Mouse (Mus musculus): Measurements from ENCODE around the gene Cldn4. TPM values are rescaled to one million over a fixed set of nuclear protein-coding genes. Genes with fewer than 3 reads are reported as not detected.

Gene Cldn4
- polyA plus RNA-seq, 1 experiment, result 259 TPM

- Histone ChIP-seq H3K9ac (ENCODE audit: low read depth, poor library complexity, severe bottlenecking) (no peak overlapping the region), H3K36me3 (ENCODE audit: control insufficient read depth, insufficient read depth, low read length, poor library complexity, severe bottlenecking) (no peaks in the 10 kb centered on the region), H3K4me3 (ENCODE audit: low read depth, low read length) (no peak overlapping the region), H3K27me3 (ENCODE audit: control insufficient read depth, insufficient read depth, low read length, poor library complexity, severe bottlenecking) (no peaks in the 10 kb centered on the region), H3K9me3 (replicated peaks; ENCODE audit: control insufficient read depth, insufficient read depth, low read length, poor library complexity, severe bottlenecking) (no peaks in the 10 kb centered on the region), H3K4me1 (ENCODE audit: control insufficient read depth, insufficient read depth, low read length) (peaks cover 4% of the 10 kb centered on the region), H3K27ac (ENCODE audit: insufficient read depth, low read length) (peak overlapping the region; percentile 85)
- peak; percentile 97 for TF ChIP-seq EP300 (IDR thresholded peaks at IDR 0.05; ENCODE audit: insufficient read depth, low read depth, low read length)
- no peak for TF ChIP-seq POLR2A (IDR thresholded peaks at IDR 0.05; ENCODE audit: insufficient read depth, low read length)
These were observed 818 bp upstream of the Cldn4 start for GRCm38 (mm10) chr5:134947420-134948084.

GRCm38 (mm10) chr5:134946063-134946856 lies 474 bp downstream of the Cldn4 start:
- peak overlapping the region; percentile 85 for H3K27ac ChIP-seq (ENCODE audit: insufficient read depth, low read length)
- no peaks in the 10 kb centered on the region for H3K27me3 ChIP-seq (ENCODE audit: control insufficient read depth, insufficient read depth, low read length, poor library complexity, severe bottlenecking)
- H3K9ac ChIP-seq (ENCODE audit: low read depth, poor library complexity, severe bottlenecking), result peak overlapping the region; percentile 85
- TF ChIP-seq CTCF (IDR thresholded peaks at IDR 0.05; ENCODE audit: low read depth, low read length) (no peak), EP300 (IDR thresholded peaks at IDR 0.05; ENCODE audit: insufficient read depth, low read depth, low read length) (no peak), POLR2A (IDR thresholded peaks at IDR 0.05; ENCODE audit: insufficient read depth, low read length) (no peak)
- peaks cover under 1% of the 10 kb centered on the region; the same call in 1 of the 2 replicates for H3K36me3 ChIP-seq (ENCODE audit: control insufficient read depth, insufficient read depth, low read length, poor library complexity, severe bottlenecking)
- peaks cover 4% of the 10 kb centered on the region for H3K4me1 ChIP-seq (ENCODE audit: control insufficient read depth, insufficient read depth, low read length)
- peak overlapping the region; percentile 96 for H3K4me3 ChIP-seq (ENCODE audit: low read depth, low read length)
- H3K9me3 ChIP-seq (replicated peaks; ENCODE audit: control insufficient read depth, insufficient read depth, low read length, poor library complexity, severe bottlenecking), result no peaks in the 10 kb centered on the region

GRCm38 (mm10) chr5:134945266-134945959 lies 1.3 kb downstream of the Cldn4 start:
- Histone ChIP-seq H3K9ac (ENCODE audit: low read depth, poor library complexity, severe bottlenecking) (peak overlapping the region; percentile 85), H3K4me3 (ENCODE audit: low read depth, low read length) (peak overlapping the region; percentile 96), H3K27ac (ENCODE audit: insufficient read depth, low read length) (peak overlapping the region; percentile 85), H3K27me3 (ENCODE audit: control insufficient read depth, insufficient read depth, low read length, poor library complexity, severe bottlenecking) (no peaks in the 10 kb centered on the region), H3K36me3 (ENCODE audit: control insufficient read depth, insufficient read depth, low read length, poor library complexity, severe bottlenecking) (peaks cover 9% of the 10 kb centered on the region), H3K4me1 (ENCODE audit: control insufficient read depth, insufficient read depth, low read length) (peaks cover 7% of the 10 kb centered on the region), H3K9me3 (replicated peaks; ENCODE audit: control insufficient read depth, insufficient read depth, low read length, poor library complexity, severe bottlenecking) (no peaks in the 10 kb centered on the region; the same call in 1 of the 2 replicates)
- TF ChIP-seq POLR2A (IDR thresholded peaks at IDR 0.05; ENCODE audit: insufficient read depth, low read length), result peak; percentile 74
- TF ChIP-seq CTCF (IDR thresholded peaks at IDR 0.05; ENCODE audit: low read depth, low read length), result no peak
- TF ChIP-seq EP300 (IDR thresholded peaks at IDR 0.05; ENCODE audit: insufficient read depth, low read depth, low read length), result peak; percentile 97

- peak overlapping the region; percentile 85 for H3K9ac ChIP-seq (ENCODE audit: low read depth, poor library complexity, severe bottlenecking)
- H3K36me3 ChIP-seq (ENCODE audit: control insufficient read depth, insufficient read depth, low read length, poor library complexity, severe bottlenecking), result peaks cover 11% of the 10 kb centered on the region
- no peak for TF ChIP-seq POLR2A (IDR thresholded peaks at IDR 0.05; ENCODE audit: insufficient read depth, low read length)
- TF ChIP-seq EP300 (IDR thresholded peaks at IDR 0.05; ENCODE audit: insufficient read depth, low read depth, low read length), result peak; percentile 71; the same call in 1 of the 2 replicates
- H3K27me3 ChIP-seq (ENCODE audit: control insufficient read depth, insufficient read depth, low read length, poor library complexity, severe bottlenecking), result no peaks in the 10 kb centered on the region
- H3K9me3 ChIP-seq (replicated peaks; ENCODE audit: control insufficient read depth, insufficient read depth, low read length, poor library complexity, severe bottlenecking), result no peaks in the 10 kb centered on the region; the same call in 1 of the 2 replicates
- peak overlapping the region; percentile 63 for H3K4me3 ChIP-seq (ENCODE audit: low read depth, low read length)
- peaks cover 9% of the 10 kb centered on the region for H3K4me1 ChIP-seq (ENCODE audit: control insufficient read depth, insufficient read depth, low read length)
- peak overlapping the region; percentile 88 for H3K27ac ChIP-seq (ENCODE audit: insufficient read depth, low read length)
These were observed 2.6 kb downstream of the Cldn4 start for GRCm38 (mm10) chr5:134944179-134944578.

- H3K27ac ChIP-seq (ENCODE audit: insufficient read depth, low read length), result peak overlapping the region; percentile 88
- H3K4me3 ChIP-seq (ENCODE audit: low read depth, low read length), result peak overlapping the region; percentile 35
- peaks cover 11% of the 10 kb centered on the region for H3K36me3 ChIP-seq (ENCODE audit: control insufficient read depth, insufficient read depth, low read length, poor library complexity, severe bottlenecking)
- TF ChIP-seq EP300 (IDR thresholded peaks at IDR 0.05; ENCODE audit: insufficient read depth, low read depth, low read length) (peak; percentile 53; the same call in 1 of the 2 replicates), POLR2A (IDR thresholded peaks at IDR 0.05; ENCODE audit: insufficient read depth, low read length) (no peak)
- H3K9ac ChIP-seq (ENCODE audit: low read depth, poor library complexity, severe bottlenecking), result peak overlapping the region; percentile 27; the same call in 1 of the 2 replicates
- peaks cover 6% of the 10 kb centered on the region for H3K4me1 ChIP-seq (ENCODE audit: control insufficient read depth, insufficient read depth, low read length)
- H3K27me3 ChIP-seq (ENCODE audit: control insufficient read depth, insufficient read depth, low read length, poor library complexity, severe bottlenecking), result no peaks in the 10 kb centered on the region
- H3K9me3 ChIP-seq (replicated peaks; ENCODE audit: control insufficient read depth, insufficient read depth, low read length, poor library complexity, severe bottlenecking), result no peaks in the 10 kb centered on the region; the same call in 1 of the 2 replicates
These were observed 4.0 kb downstream of the Cldn4 start for GRCm38 (mm10) chr5:134942740-134943139.
